Mouse (Mus musculus): ENCODE results near the gene Sfmbt1. TPM values are rescaled to one million over a fixed set of nuclear protein-coding genes. Genes with fewer than 3 reads are reported as not detected.

Gene Sfmbt1
- polyA plus RNA-seq, 1 experiment, result 2.9 TPM

- no peak for DNase-seq (ENCODE audit: low read depth)
Measured at GRCm38 (mm10) chr14:30870206-30871147, 155.8 kb downstream of the Sfmbt1 start.

Other genes starting within 250 kb of the Sfmbt1 start
- 37.6 and 39.1 TPM in 2 replicates for gene Dcp1a, start 235.3 kb upstream of the Sfmbt1 start, polyA plus RNA-seq (2012; rRNA removed)
- 24.2 and 26.7 TPM in 2 replicates for gene Cacna1d, start 223.4 kb upstream of the Sfmbt1 start, polyA plus RNA-seq (2012; rRNA removed)
- gene Tkt, start 166.5 kb upstream of the Sfmbt1 start, polyA plus RNA-seq (2012; rRNA removed), result 527 and 734 TPM in 2 replicates
- 112 and 123 TPM in 2 replicates for gene Prkcd, start 88.6 kb upstream of the Sfmbt1 start, polyA plus RNA-seq (2012; rRNA removed)
- gene Rft1, start 60.5 kb upstream of the Sfmbt1 start, polyA plus RNA-seq (2012; rRNA removed), result 27.1 and 32.4 TPM in 2 replicates
- gene Tmem110, start 110.7 kb downstream of the Sfmbt1 start, polyA plus RNA-seq (2012; rRNA removed), result 30.9 and 31.6 TPM in 2 replicates
- gene Mustn1, start 164.4 kb downstream of the Sfmbt1 start, polyA plus RNA-seq (2012; rRNA removed), result 21.5 and 24.9 TPM in 2 replicates
- 0.38 and 1.7 TPM in 2 replicates for gene Itih4, start 171.6 kb downstream of the Sfmbt1 start, polyA plus RNA-seq (2012; rRNA removed)
- gene Itih3, start 208.9 kb downstream of the Sfmbt1 start, polyA plus RNA-seq (2012; rRNA removed), result 1.2 and 1.4 TPM in 2 replicates
- gene Itih1, start 228.4 kb downstream of the Sfmbt1 start, polyA plus RNA-seq (2012; rRNA removed), result 0.15 and 0.47 TPM in 2 replicates
- 6.3 and 9.6 TPM in 2 replicates for gene Nek4, start 236.5 kb downstream of the Sfmbt1 start, polyA plus RNA-seq (2012; rRNA removed)

Measured in gonadal fat pad, adult 2 months (tissue).